Mouse (Mus musculus) heart, postnatal 25 days (tissue): ENCODE results near the gene Noxo1. TPM values are rescaled to one million over a fixed set of nuclear protein-coding genes. Genes with fewer than 3 reads are reported as not detected.
A peak's percentile ranks its signal among the peaks of the same experiment; 100 is the strongest.

Experiments
- DNase-seq: peaks from one replicate; pipeline ENCODE4 v3.0.0; 2022; ENCODE audit warnings: low spot score
- intact Hi-C: fragments of 180-260 bp; cut with DNase I; formaldehyde crosslinking; loops from one replicate; pipeline ENCODE4 v1.15.1; 2025
- total RNA-seq, 2 experiments: library from RNA; stranded (reverse); gene quantifications; 2 replicates each; pipeline ENCODE4 v1.2.3; 2021

The Noxo1 gene
- total RNA-seq, 2 experiments from 2014 or later, result 0.50 to 0.55 TPM

GRCm38 (mm10) chr17:24733434-24734050, 37.5 kb downstream of the Noxo1 start:
- intact Hi-C loops, result loop anchor here (10.0 kb wide), 1 partner anchor 541 kb away; the partner anchor contains the start of gene Ube2i
- DNase-seq, result no peak

- intact Hi-C loops, result loop anchor here (10.0 kb wide), 1 partner anchor 540 kb away; the partner anchor contains the start of gene Ube2i
- DNase-seq, result no peak
These were observed 38.5 kb downstream of the Noxo1 start for GRCm38 (mm10) chr17:24734513-24734912.

- intact Hi-C loops, result loop anchor here (5.0 to 10.0 kb wide), 2 partner anchors 152 to 539 kb away; partner anchors contain the start of genes Nubp2, Spsb3 and Ube2i
- no peak for DNase-seq
These were observed 39.4 kb downstream of the Noxo1 start for GRCm38 (mm10) chr17:24735446-24735845.

GRCm38 (mm10) chr17:24736330-24737051, 40.5 kb downstream of the Noxo1 start, which contains the start of gene Msrb1:
Msrb1 (plus strand) TSS chr17:24736642.
- intact Hi-C loops, result loop anchor here (5.0 to 10.0 kb wide), 2 partner anchors 151 to 538 kb away; partner anchors contain the start of genes Nubp2, Spsb3 and Ube2i
- peak; percentile 98 for DNase-seq

- DNase-seq, result no peak
- intact Hi-C loops, result loop anchor here (5.0 to 10.0 kb wide), 2 partner anchors 150 to 538 kb away; partner anchors contain the start of genes Nubp2, Spsb3 and Ube2i
These were observed 41.2 kb downstream of the Noxo1 start for GRCm38 (mm10) chr17:24737135-24737810.

- intact Hi-C loops, result loop anchor here (5.0 to 10.0 kb wide), 2 partner anchors 149 to 537 kb away; partner anchors contain the start of genes Nubp2, Spsb3 and Ube2i
- DNase-seq, result no peak
These were observed 42.2 kb downstream of the Noxo1 start for GRCm38 (mm10) chr17:24738238-24738637.

GRCm38 (mm10) chr17:24739926-24740325, 43.9 kb downstream of the Noxo1 start:
- no peak for DNase-seq
- intact Hi-C loops, result loop anchor here (5.0 to 10.0 kb wide), 4 partner anchors 147 to 535 kb away; partner anchors contain the start of genes Cramp1l, Ift140, Nubp2 and Ptx4

GRCm38 (mm10) chr17:24742307-24742706, 46.3 kb downstream of the Noxo1 start:
- no peak for DNase-seq
- intact Hi-C loops, result loop anchor here (10.0 kb wide), 2 partner anchors 272 to 382 kb away; partner anchors contain the start of genes Cramp1l, Ift140 and Ptx4

GRCm38 (mm10) chr17:24743896-24744295, 47.9 kb downstream of the Noxo1 start:
- DNase-seq, result no peak
- intact Hi-C loops, result loop anchor here (2.0 to 10.0 kb wide), 3 partner anchors 137 to 381 kb away; partner anchors contain the start of genes Cramp1l, Ift140 and Ptx4

- intact Hi-C loops, result loop anchor here (2.0 to 10.0 kb wide), 3 partner anchors 136 to 380 kb away; partner anchors contain the start of genes Cramp1l, Ift140 and Ptx4
- DNase-seq, result no peak
These were observed 48.3 kb downstream of the Noxo1 start for GRCm38 (mm10) chr17:24744381-24744780.

GRCm38 (mm10) chr17:24745526-24746497, 49.8 kb downstream of the Noxo1 start:
- no peak for DNase-seq
- intact Hi-C loops, result loop anchor here (1.0 to 10.0 kb wide), 4 partner anchors 71 to 379 kb away; partner anchors contain the start of genes Cramp1l, Ift140 and Ptx4

GRCm38 (mm10) chr17:24746986-24747385, 51.0 kb downstream of the Noxo1 start:
- no peak for DNase-seq
- intact Hi-C loops, result loop anchor here (10.0 kb wide), 2 partner anchors 268 to 378 kb away; partner anchors contain the start of genes Cramp1l, Ift140 and Ptx4

Other genes starting within 250 kb of the Noxo1 start
- 10 to 100 TPM; 11.1 to 11.4 TPM for gene E4f1, start 225.9 kb upstream of the Noxo1 start, total RNA-seq
- gene Pgp, start 225.8 kb upstream of the Noxo1 start, total RNA-seq, result 10 to 100 TPM; 42.3 to 43.3 TPM
- gene Bricd5, start 222.3 kb upstream of the Noxo1 start, total RNA-seq, result not detected
- gene Mlst8, start 217.2 kb upstream of the Noxo1 start, total RNA-seq, result 10 to 100 TPM in 1 of 2 experiments, 1 to 10 TPM in 1; 9.4 to 11.3 TPM
- under 1 TPM; 0.14 to 0.39 TPM for gene Caskin1, start 207.6 kb upstream of the Noxo1 start, total RNA-seq
- gene Traf7, start 168.3 kb upstream of the Noxo1 start, total RNA-seq, result 10 to 100 TPM; 43.6 to 54.1 TPM
- not detected for gene Rab26, start 162.0 kb upstream of the Noxo1 start, total RNA-seq
- 10 to 100 TPM; 41.2 to 50.6 TPM for gene Pkd1, start 146.4 kb upstream of the Noxo1 start, total RNA-seq
- gene Tsc2, start 63.6 kb upstream of the Noxo1 start, total RNA-seq, result 100 to 1,000 TPM in 1 of 2 experiments, 10 to 100 TPM in 1; 93.9 to 101 TPM
- gene Nthl1, start 63.6 kb upstream of the Noxo1 start, total RNA-seq, result 1 to 10 TPM; 2.8 to 3.4 TPM
- 100 to 1,000 TPM in 1 of 2 experiments, 10 to 100 TPM in 1; 96.0 to 135 TPM for gene Slc9a3r2, start 45.9 kb upstream of the Noxo1 start, total RNA-seq
- not detected for gene Npw, start 37.8 kb upstream of the Noxo1 start, total RNA-seq
- 10 to 100 TPM; 17.5 to 17.9 TPM for gene Zfp598, start 26.5 kb upstream of the Noxo1 start, total RNA-seq
- gene Syngr3, start 6.3 kb upstream of the Noxo1 start, total RNA-seq, result not detected
- gene Gfer, start 78 bp upstream of the Noxo1 start, total RNA-seq, result 10 to 100 TPM; 21.9 to 22.1 TPM
- 10 to 100 TPM; 16.0 to 16.9 TPM for gene Tbl3, start 11.4 kb downstream of the Noxo1 start, total RNA-seq
- not detected for gene Rnf151, start 21.8 kb downstream of the Noxo1 start, total RNA-seq
- gene Rps2, start 21.9 kb downstream of the Noxo1 start, total RNA-seq, result 100 to 1,000 TPM; 745 to 758 TPM
- 1,000 to 10,000 TPM; 1,080 to 1,118 TPM for gene Ndufb10, start 28.2 kb downstream of the Noxo1 start, total RNA-seq
- gene Rpl3l, start 31.6 kb downstream of the Noxo1 start, total RNA-seq, result 100 to 1,000 TPM; 375 to 390 TPM
- gene Msrb1, start 40.4 kb downstream of the Noxo1 start, total RNA-seq, result 100 to 1,000 TPM; 191 to 194 TPM
- gene Hs3st6, start 56.8 kb downstream of the Noxo1 start, total RNA-seq, result not detected
- not detected for gene Meiob, start 108.1 kb downstream of the Noxo1 start, total RNA-seq
- 100 to 1,000 TPM in 1 of 2 experiments, 10 to 100 TPM in 1; 97.1 to 108 TPM for gene Hagh, start 143.9 kb downstream of the Noxo1 start, total RNA-seq
- gene Fahd1, start 154.1 kb downstream of the Noxo1 start, total RNA-seq, result 10 to 100 TPM; 88.1 to 88.6 TPM
- 1 to 10 TPM; 6.9 TPM for gene Igfals, start 169.8 kb downstream of the Noxo1 start, total RNA-seq
- 10 to 100 TPM; 18.2 to 19.4 TPM for gene Nubp2, start 190.1 kb downstream of the Noxo1 start, total RNA-seq
- gene Spsb3, start 190.4 kb downstream of the Noxo1 start, total RNA-seq, result 10 to 100 TPM; 33.4 to 36.3 TPM
- 10 to 100 TPM; 17.8 to 19.9 TPM for gene Eme2, start 198.9 kb downstream of the Noxo1 start, total RNA-seq
- 100 to 1,000 TPM; 110 to 111 TPM for gene Mrps34, start 198.9 kb downstream of the Noxo1 start, total RNA-seq
- 10 to 100 TPM; 33.9 to 35.6 TPM for gene Nme3, start 200.3 kb downstream of the Noxo1 start, total RNA-seq
- 10 to 100 TPM; 65.1 to 70.2 TPM for gene Mapk8ip3, start 240.7 kb downstream of the Noxo1 start, total RNA-seq